Mouse (Mus musculus): ENCODE data around the gene Tnks1bp1.
A peak's percentile ranks its signal among the peaks of the same experiment; 100 is the strongest.

Tnks1bp1 gene

DNA sequence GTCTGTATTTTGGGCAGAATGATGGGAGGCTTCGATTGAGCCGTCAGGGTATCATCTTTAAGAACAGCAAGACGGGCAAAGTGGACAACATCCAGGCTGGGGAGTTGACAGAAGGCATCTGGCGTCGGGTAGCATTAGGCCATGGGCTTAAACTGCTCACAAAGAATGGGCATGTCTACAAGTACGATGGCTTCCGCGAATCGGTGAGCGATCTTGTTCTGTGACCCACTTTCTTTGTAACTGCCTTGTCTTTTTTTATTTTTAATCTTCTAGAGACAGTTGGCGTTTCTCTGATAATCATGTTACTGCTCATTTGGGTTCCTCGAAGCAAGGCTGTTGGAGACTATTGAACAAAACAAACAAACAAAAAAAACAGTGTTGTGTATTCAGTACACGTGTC lies 9.5 kb upstream of the Tnks1bp1 start:
- DNase-seq (ENCODE audit: low spot score): peak; percentile 34

DNA sequence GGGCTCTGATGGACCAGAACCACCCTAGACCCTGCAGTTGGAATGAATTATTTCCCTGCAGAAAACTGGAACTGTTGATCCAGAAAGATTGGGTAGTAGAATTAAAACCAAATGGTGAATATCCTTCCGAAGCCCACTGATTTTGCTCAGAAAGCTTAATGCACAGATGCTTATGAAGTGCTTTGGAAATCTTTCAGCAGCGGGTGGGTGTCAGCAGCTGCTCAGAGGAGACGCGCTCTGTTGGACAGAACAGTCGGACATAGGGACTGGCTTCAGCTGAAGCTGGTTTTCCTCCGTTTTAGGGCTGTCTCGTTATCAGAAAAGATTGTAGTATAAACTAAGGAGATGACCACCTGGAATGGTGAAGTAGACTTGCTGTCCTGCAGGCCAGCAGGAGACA lies 4.2 kb upstream of the Tnks1bp1 start:
- no peak for DNase-seq (ENCODE audit: low spot score)

DNA sequence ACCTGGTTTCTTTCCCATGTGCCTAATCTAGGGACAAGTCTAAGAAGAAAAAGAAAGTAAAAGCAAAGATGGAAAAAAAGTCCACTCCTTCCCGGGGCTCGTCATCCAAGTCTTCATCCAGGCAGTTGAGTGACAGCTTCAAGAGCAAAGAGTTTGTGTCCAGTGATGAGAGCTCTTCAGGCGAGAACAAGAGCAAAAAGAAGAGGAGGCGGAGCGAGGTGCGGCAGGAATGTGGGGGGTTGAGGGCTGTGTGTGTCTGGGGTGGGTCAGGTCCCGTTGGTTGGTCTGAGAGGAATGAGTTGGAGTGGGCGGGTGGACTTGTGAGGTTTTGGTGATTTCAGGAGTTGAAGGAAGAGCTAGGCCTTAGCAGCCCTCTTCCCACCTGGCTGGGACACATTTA lies 1.6 kb upstream of the Tnks1bp1 start:
- DNase-seq (ENCODE audit: low spot score): no peak

GRCm38 (mm10) chr2:85047081-85047480 lies 741 bp upstream of the Tnks1bp1 start:
- no peak for DNase-seq (ENCODE audit: low spot score)

DNA sequence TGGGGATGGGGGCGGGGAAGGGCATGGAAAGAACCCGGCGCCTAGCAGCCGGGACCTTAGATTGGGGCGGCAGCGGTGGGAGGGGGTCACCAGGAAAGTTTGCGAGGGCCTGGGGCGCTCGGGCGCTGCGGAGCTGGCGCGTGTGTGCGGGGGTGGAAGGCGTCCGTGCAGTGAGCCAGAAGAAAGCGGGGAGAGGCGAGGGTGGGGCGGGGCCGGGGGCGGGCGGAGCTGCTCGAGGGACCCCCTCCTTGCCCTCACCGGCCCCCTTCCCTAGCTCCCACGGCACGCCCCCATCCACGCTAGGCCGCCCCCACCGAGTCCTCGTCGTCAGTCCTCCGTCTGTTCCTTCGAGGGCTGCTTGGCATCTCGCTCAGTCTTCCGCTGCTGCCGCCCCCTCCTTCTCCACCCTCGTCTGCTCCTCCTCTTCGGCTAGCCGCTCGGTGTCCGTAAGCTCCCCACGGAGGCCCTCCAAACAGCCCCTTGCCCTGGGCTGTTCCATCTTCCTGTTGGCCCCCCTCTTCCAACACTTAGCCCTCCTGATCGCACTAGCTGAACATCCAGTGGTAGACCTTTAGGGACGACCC lies 438 bp downstream of the Tnks1bp1 start:
- peak; percentile 77 for DNase-seq (ENCODE audit: low spot score)

DNA sequence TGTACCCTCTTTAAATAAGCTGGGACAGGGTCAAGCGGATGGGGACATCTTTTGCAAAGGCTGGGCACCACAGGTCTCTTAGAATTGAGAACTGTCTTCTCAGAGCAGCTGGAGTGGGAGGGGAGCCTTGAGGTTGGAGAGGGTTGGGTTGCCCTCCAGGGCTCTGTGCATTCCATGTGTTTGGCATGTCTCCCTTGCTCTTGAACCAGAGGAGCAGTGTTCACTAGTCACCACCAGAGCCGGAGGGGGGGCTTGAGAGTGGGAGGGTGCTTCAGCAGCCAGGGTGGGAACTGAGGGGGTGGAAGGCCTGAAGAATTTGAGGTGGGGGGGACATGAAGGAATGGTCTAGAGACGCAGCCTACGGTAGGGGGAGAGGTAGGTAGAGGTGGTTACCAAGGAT lies 1.5 kb downstream of the Tnks1bp1 start:
- DNase-seq (ENCODE audit: low spot score): peak; percentile 22

DNA sequence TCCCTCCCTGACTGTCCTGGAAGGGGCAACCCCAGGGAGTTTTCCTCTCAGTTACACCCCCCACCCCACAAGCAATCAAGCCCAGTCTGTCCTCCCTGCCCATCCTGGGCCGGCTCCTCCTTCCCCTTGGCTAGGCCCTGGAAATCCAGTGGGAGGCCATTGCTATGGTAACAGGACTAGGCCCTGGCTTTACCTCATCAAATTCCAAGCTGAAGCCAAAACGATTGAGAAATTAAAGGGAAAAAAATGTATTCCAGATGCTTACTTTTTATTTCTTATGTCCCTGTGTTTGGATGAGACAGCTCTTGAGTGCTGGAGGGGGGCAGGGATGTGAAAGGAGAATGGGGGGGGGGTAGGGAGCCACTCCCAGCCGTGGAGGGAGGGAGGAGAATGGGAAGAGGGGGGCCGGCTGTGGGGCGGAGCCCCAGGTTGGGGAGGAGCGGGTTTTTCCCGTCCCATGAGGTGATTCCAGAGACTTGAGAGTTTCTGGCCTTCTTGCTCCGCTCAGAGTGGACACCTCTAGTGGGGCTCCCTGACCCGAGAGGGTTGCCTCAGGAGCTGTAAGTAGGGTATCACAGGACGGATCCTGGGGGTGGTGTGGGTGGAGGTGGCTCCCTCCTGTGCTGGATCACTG lies 2.3 kb downstream of the Tnks1bp1 start:
- peak; percentile 66 for DNase-seq (ENCODE audit: low spot score)

DNA sequence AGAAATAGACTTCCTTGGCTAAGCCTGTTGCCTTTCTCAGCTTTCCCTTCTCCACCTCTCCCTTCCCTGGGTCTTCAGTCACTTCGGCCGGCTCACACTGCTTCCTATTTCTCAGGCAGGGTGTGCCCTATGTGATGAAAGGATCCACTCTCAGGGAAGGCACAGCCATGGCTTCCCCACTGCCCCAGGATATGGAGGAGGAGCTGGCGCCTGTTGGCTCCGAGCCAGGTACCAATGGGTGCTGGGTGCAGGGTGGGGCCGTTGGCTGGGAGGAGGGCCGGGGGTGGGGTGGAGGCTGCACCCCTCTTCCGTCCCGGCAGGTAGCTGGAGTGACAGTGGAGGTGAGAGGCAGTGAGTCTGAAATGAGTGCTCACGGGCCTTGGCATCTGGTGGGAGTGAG lies 2.9 kb downstream of the Tnks1bp1 start:
- DNase-seq (ENCODE audit: low spot score): no peak

- DNase-seq (ENCODE audit: low spot score): no peak
Observed at GRCm38 (mm10) chr2:85053192-85053816, 5.5 kb downstream of the Tnks1bp1 start.

DNA sequence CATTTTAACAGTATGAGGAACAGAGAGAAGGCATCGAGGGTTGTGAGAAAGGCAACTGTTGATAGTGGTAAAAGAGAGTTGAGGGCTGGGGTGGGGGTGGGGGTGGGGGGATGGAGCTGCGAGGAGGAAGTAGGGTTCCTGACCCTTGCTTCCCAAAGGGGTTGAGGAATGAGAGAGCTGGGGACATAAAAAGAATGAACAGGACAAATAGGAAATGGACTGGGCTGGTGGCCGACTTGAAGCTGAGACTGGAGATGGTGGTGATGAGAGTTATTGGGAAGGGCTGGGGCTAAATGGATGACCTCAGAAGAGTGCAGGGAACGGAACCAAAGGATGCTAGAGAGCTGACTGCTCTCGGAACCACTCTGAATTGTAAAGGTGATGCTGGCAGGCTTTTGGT lies 8.9 kb downstream of the Tnks1bp1 start:
- no peak for DNase-seq (ENCODE audit: low spot score)

DNA sequence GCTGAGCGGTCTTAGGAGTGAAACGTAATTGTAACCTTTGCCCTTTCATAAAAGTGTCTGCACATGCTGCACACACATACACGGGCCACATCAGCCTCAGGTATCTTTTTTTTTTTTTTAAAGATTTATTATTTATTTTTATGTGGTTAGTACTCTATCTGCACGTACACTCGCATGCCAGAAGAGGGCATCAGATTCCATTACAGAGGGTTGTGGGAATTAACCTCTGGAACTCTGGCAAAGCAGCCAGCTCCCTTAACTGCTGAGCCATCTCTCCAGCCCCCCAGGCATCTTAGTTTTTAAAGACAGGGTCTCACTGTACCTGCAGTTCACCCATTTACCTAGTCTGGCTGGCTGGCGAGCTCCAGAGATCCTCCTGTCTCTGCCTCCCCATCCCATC lies 11.9 kb downstream of the Tnks1bp1 start:
- DNase-seq (ENCODE audit: low spot score): no peak

GRCm38 (mm10) chr2:85060591-85061060 lies 12.8 kb downstream of the Tnks1bp1 start:
- DNase-seq (ENCODE audit: low spot score): no peak

- DNase-seq (ENCODE audit: low spot score): no peak
Observed at GRCm38 (mm10) chr2:85061107-85061541, 13.3 kb downstream of the Tnks1bp1 start.

DNA sequence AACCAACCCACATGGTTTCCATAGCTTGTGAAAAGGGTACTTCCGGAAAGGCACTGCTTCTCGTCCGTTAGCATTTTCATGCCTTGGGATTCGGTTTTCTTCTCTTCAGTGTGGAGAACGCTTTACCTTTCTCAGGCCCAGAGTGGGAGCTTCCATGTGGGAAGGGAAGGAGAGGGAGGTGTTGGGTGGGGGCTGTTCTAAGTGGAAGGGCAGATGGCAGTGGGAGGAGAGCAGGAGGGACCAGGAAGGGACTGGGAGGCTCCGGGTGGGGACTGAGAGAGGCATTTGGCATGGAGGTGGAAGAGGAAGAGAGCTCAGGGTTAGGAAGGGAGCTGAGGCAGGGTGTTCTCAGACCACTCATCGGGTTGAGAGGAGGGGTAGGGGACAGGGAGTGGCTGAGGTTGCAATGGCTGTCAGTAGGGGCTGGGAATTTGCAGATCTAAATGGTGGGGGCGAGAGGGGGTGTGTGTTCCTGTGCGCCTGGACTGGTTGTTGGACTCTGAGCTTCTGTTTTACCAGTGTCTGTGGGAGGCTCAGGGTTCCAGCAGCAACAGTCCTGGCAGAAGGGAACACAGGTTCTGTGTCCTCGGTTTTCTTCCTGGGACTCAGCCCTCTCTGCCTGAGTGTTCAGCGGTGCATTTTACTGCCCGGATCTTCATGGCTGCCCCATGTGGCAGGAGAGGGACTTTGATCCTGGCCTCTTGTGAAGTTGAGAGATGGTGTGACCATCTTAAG lies 17.5 kb downstream of the Tnks1bp1 start:
- no peak for DNase-seq (ENCODE audit: low spot score)

DNA sequence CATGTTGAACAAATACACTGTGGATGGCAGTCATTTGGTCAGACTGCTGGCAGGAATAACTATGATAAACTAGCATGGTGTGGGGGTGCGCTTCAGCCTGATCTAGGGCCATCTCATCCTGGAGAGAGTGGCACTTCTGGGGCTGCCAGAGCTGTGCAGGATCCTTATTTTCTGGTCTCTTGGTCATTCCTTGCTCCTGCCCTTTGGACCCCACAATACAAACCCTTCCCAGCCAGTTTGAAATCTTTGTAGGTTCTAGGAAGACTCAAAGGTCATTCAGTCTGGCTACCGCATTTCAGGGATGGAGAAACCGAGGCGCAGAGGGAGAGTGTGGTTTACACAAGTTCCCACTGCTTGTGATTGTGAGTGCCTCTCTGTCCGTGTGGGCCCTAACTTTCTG lies 19.1 kb downstream of the Tnks1bp1 start:
- no peak for DNase-seq (ENCODE audit: low spot score)

- DNase-seq (ENCODE audit: low spot score): no peak
Observed at GRCm38 (mm10) chr2:85067903-85068625, 20.2 kb downstream of the Tnks1bp1 start.

DNA sequence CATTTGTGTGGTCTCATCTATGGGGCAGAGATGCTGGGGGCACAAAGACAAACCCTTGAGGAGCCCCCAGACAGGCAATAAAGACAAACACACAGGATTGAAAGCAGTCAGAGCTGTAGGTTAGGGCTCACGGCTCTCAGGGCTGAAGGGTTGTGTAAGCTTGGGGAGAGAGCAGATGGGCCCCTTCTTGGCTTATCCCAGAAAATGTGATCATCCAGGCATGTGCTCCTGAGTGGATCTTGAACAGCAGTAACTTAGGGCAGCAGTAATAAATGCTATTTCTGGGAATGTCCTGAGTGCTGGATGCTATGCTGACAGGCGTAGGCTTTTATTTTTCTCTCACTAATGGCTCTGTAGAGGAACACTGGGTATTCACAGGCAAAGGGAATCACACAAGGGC lies 20.8 kb downstream of the Tnks1bp1 start:
- no peak for DNase-seq (ENCODE audit: low spot score)

DNA sequence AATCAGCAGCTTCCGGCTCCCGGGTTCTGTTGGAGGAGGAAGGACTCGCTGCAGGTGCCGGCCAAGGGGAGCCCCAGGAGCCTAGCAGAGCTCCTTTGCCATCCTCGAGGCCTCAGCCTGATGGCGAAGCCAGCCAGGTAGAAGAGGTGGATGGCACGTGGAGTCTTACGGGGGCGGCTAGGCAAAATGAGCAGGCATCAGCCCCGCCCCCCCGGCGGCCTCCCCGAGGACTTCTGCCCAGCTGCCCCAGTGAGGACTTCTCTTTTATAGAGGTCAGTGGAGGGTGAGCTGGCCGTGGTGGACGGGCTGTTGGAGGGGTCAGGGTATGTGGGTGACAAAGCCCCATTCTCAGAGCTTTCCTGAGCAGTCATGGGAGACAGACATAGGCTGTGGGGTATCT lies 22.3 kb downstream of the Tnks1bp1 start:
- DNase-seq (ENCODE audit: low spot score): no peak

GRCm38 (mm10) chr2:85071921-85072320 lies 24.1 kb downstream of the Tnks1bp1 start:
- no peak for DNase-seq (ENCODE audit: low spot score)

- DNase-seq (ENCODE audit: low spot score): no peak
Observed at GRCm38 (mm10) chr2:85073751-85074150, 25.9 kb downstream of the Tnks1bp1 start.

DNA sequence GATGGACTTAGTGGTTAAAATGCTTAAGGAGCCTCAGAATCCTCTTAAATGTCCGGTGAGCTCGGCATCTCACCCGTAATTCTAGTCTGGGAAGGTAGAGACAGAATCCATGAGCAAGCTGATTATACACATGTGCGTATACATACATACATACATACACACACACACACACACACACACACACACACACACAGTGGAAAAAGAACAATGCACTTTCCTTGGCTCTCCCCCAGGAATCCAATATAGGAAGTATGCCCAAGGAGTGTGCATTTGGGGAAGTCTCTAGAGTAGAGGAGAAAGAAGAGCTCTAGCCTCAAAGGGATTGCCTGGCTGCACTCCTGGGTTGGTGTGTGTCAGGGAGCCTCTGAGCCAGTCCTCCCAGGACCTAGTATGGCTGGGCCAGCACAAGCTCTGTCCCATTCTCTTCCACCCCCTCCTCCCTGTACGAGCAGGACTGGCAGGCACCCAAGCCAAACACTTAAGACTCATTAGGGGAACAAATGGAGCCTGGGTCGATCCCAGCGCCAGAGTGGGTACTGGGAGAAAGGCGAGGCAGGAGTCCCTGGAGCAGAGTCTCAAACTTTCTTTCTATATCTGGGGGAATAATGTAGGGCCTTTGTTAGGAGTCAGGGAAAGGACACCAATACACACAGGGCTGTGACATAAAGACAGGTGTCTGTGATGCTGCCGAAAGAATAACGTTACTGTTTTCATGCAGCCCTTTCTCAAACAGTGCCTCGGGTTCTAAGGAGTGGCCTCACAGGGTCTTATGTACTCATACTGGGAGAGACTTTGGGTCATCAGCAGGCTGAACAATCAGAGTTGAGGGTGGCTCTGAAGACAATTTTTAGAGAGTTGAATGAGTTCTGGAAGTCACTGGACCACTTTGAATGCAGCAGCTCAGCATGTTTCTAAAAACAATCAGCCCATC lies 41.2 kb downstream of the Tnks1bp1 start:
- no peak for DNase-seq (ENCODE audit: low spot score)

Measured in retina, embryonic 14.5 days (tissue).